Mouse (Mus musculus): ENCODE data around the gene Apba2.

- TF ChIP-seq POLR2A (IDR thresholded peaks at IDR 0.05; ENCODE audit: extremely low read depth, insufficient read depth, low read length), result no peak
- no peak for TF ChIP-seq CTCF (IDR thresholded peaks at IDR 0.05; ENCODE audit: extremely low read depth, insufficient read depth, low read length)
These were observed 147.6 kb downstream of the Apba2 start for GRCm38 (mm10) chr7:64648947-64649607.
